Mouse (Mus musculus) CH12.LX (cell line): ENCODE data around the gene Cenpu. TPM values are rescaled to one million over a fixed set of nuclear protein-coding genes. Genes with fewer than 3 reads are reported as not detected.

ENCODE experiments used
- DNase-seq: peaks from one replicate; pipeline ENCODE4 v3.0.0-alpha.2; 2013; ENCODE audit errors: extremely low read depth
- H3K27ac ChIP-seq: 2 replicates; pipeline ENCODE4 v1.5.1; 2012; ENCODE audit warnings: low read depth, mild to moderate bottlenecking, control low read depth, moderate library complexity; ENCODE audit not compliant: insufficient read depth
- H3K27me3 ChIP-seq: replicated peaks from 2 replicates; pipeline ENCODE3; 2012; ENCODE audit warnings: inconsistent platforms
- H3K36me3 ChIP-seq, 2 experiments: replicated peaks in 1 of 2; 2 replicates each; pipeline versions ENCODE3 to v1.6.1; 2012; ENCODE audit warnings: inconsistent platforms in 1 of 2, low read length in 1 of 2, mild to moderate bottlenecking in 1 of 2, mixed read lengths in 1 of 2, moderate library complexity in 1 of 2; ENCODE audit not compliant: control insufficient read depth in 1 of 2, insufficient read depth in 1 of 2
- H3K4me1 ChIP-seq, 2 experiments: 2 replicates each; pipeline ENCODE4 v1.6.1; 2012; ENCODE audit warnings: inconsistent platforms in 1 of 2, moderate library complexity in 1 of 2; ENCODE audit not compliant: insufficient read depth in 2 of 2, control insufficient read depth in 1 of 2
- H3K4me2 ChIP-seq: 2 replicates; pipeline ENCODE4 v1.6.1; 2012; ENCODE audit warnings: low read depth, mild to moderate bottlenecking, control low read depth; ENCODE audit not compliant: poor library complexity, insufficient read depth, severe bottlenecking
- H3K4me3 ChIP-seq, 3 experiments: fragments of 150-350 bp in 1 of 3; sonication (generic) in 1 of 3; replicated peaks in 1 of 3; 2 replicates each; pipeline versions ENCODE3 to v1.5.1; 2011 to 2012; ENCODE audit warnings: low read depth in 2 of 3, low read length in 2 of 3, mild to moderate bottlenecking in 2 of 3, moderate library complexity in 2 of 3, control low read depth in 1 of 3, improper control_type of control experiment in 1 of 3, inconsistent platforms in 1 of 3, mixed read lengths in 1 of 3; ENCODE audit not compliant: poor library complexity in 1 of 3
- H3K79me2 ChIP-seq: replicated peaks from 2 replicates; pipeline ENCODE4 v1.6.1; 2012; ENCODE audit warnings: mild to moderate bottlenecking, moderate library complexity; ENCODE audit not compliant: control insufficient read depth, poor library complexity, insufficient read depth, severe bottlenecking; ENCODE audit errors: extremely low read depth
- H3K9ac ChIP-seq: 2 replicates; pipeline ENCODE4 v1.6.1; 2012; ENCODE audit warnings: low read depth, mild to moderate bottlenecking, control low read depth, moderate library complexity; ENCODE audit not compliant: insufficient read depth
- H3K9me3 ChIP-seq: replicated peaks from 2 replicates; pipeline ENCODE3; 2012; ENCODE audit warnings: low read length, inconsistent platforms, mixed read lengths
- BHLHE40 ChIP-seq: IDR thresholded peaks from 2 replicates; pipeline ENCODE4 v1.6.1; 2011; ENCODE audit warnings: mild to moderate bottlenecking, low read depth, low read length, improper control_type of control experiment
- CHD1 ChIP-seq: IDR thresholded peaks from 2 replicates; pipeline ENCODE4 v1.6.1; 2012; ENCODE audit warnings: low read depth, low read length, improper control_type of control experiment, inconsistent platforms
- CTCF ChIP-seq, 2 experiments: IDR thresholded peaks in 1 of 2; conservative IDR thresholded peaks in 1 of 2; 2 replicates each; pipeline ENCODE4 v1.5.1; 2011 to 2012; ENCODE audit warnings: low read depth in 2 of 2, low read length in 2 of 2, improper control_type of control experiment in 1 of 2, inconsistent platforms in 1 of 2, mild to moderate bottlenecking in 1 of 2, moderate library complexity in 1 of 2
- ELF1 ChIP-seq: IDR thresholded peaks from 2 replicates; pipeline ENCODE4 v1.6.1; 2014; ENCODE audit warnings: low read depth, mild to moderate bottlenecking, inconsistent platforms, low read length, improper control_type of control experiment
- EP300 ChIP-seq: IDR thresholded peaks from 2 replicates; pipeline ENCODE4 v1.6.1; 2011; ENCODE audit warnings: low read length, improper control_type of control experiment
- HCFC1 ChIP-seq: IDR thresholded peaks from 2 replicates; pipeline ENCODE4 v1.6.1; 2012; ENCODE audit warnings: low read depth, mild to moderate bottlenecking, inconsistent platforms, low read length, improper control_type of control experiment
- KAT2A ChIP-seq: IDR thresholded peaks from 2 replicates; pipeline ENCODE4 v1.6.1; 2012; ENCODE audit warnings: low read length, improper control_type of control experiment, inconsistent platforms; ENCODE audit not compliant: insufficient replicate concordance
- MAX ChIP-seq: IDR thresholded peaks from 2 replicates; pipeline ENCODE4 v1.6.1; 2011; ENCODE audit warnings: low read length, improper control_type of control experiment
- MAZ ChIP-seq: IDR thresholded peaks from 2 replicates; pipeline ENCODE4 v1.6.1; 2012; ENCODE audit warnings: low read depth, mild to moderate bottlenecking, inconsistent platforms, low read length, improper control_type of control experiment, moderate library complexity
- MEF2A ChIP-seq: IDR thresholded peaks from 2 replicates; pipeline ENCODE4 v1.6.1; 2014; ENCODE audit warnings: low read depth, mild to moderate bottlenecking, inconsistent platforms, low read length, improper control_type of control experiment, borderline replicate concordance
- MYC ChIP-seq: IDR thresholded peaks from 2 replicates; pipeline ENCODE4 v1.6.1; 2011; ENCODE audit warnings: low read depth, mild to moderate bottlenecking, improper control_type of control experiment, low read length
- NELFE ChIP-seq: IDR thresholded peaks from 2 replicates; pipeline ENCODE4 v1.6.1; 2011; ENCODE audit warnings: low read depth, low read length, improper control_type of control experiment
- POLR2A ChIP-seq: IDR thresholded peaks from 2 replicates; pipeline ENCODE4 v1.6.1; 2011; ENCODE audit warnings: low read depth, mild to moderate bottlenecking, improper control_type of control experiment, low read length
- SIN3A ChIP-seq: IDR thresholded peaks from 2 replicates; pipeline ENCODE4 v1.6.1; 2012; ENCODE audit warnings: low read length, improper control_type of control experiment, inconsistent platforms
- SMC3 ChIP-seq: IDR thresholded peaks from 2 replicates; pipeline ENCODE4 v1.6.1; 2011; ENCODE audit warnings: low read depth, low read length, improper control_type of control experiment
- TCF12 ChIP-seq: IDR thresholded peaks from 2 replicates; pipeline ENCODE4 v1.6.1; 2014; ENCODE audit warnings: low read depth, mild to moderate bottlenecking, inconsistent platforms, low read length, improper control_type of control experiment
- USF2 ChIP-seq: conservative IDR thresholded peaks from 2 replicates; pipeline ENCODE4 v1.6.1; 2011; ENCODE audit warnings: low read depth, low read length, improper control_type of control experiment
- ZMIZ1 ChIP-seq: IDR thresholded peaks from 2 replicates; pipeline ENCODE4 v1.6.1; 2012; ENCODE audit warnings: low read depth, mild to moderate bottlenecking, inconsistent platforms, low read length, improper control_type of control experiment
- ZNF384 ChIP-seq: IDR thresholded peaks from 2 replicates; pipeline ENCODE4 v1.6.1; 2012; ENCODE audit warnings: low read depth, low read length, improper control_type of control experiment, inconsistent platforms
- dilution Hi-C: fragments of 300-500 bp; cut with MboI; formaldehyde crosslinking; loops from 2 replicates; pipeline ENCODE4 v1.14.3; 2020; ENCODE audit warnings: low sequenced_read_pairs; ENCODE audit not compliant: extremely low pct_unique_long_range_greater_than_20kb, extremely low pct_ligation_motif_present
- in situ Hi-C: fragments of 300-500 bp; cut with MboI; formaldehyde crosslinking; loops from 3 replicates; pipeline ENCODE4 v1.14.3; 2019; ENCODE audit warnings: low sequenced_read_pairs, low pct_ligation_motif_present, low pct_unique_long_range_greater_than_20kb, mixed read lengths
- polyA plus RNA-seq: library from polyadenylated mRNA; unstranded; fragments of >175 nt; gene quantifications from 2 replicates; pipeline ENCODE4 v1.2.1, GENCODE M21; 2012; ENCODE audit warnings: low read depth; ENCODE audit not compliant: insufficient read length
- total RNA-seq, 2 experiments: library from RNA; depleted of rRNA; stranded (reverse); fragments of 300-350 nt in 1 of 2; fragments of >200 nt in 1 of 2; gene quantifications; 2 replicates each; pipeline ENCODE4 v1.2.3; 2012 to 2014

Gene Cenpu
- total and polyA plus RNA-seq, 3 experiments = 7.8 to 27.7 (median 26.8) TPM

- peaks cover 0 to 16% of the 10 kb centered on the region in 2 experiments for H3K36me3 ChIP-seq
Measured at GRCm38 (mm10) chr8:46625166-46625565, 73.3 kb downstream of the Cenpu start.

GRCm38 (mm10) chr8:46626642-46627041 is 74.8 kb downstream of the Cenpu start:
- dilution Hi-C loops = no loop called here
- Histone ChIP-seq H3K36me3 (peaks cover 5 to 25% of the 10 kb centered on the region in 2 experiments), H3K9me3 (no peaks in the 10 kb centered on the region), H3K27me3 (no peaks in the 10 kb centered on the region), H3K9ac (peak overlapping the region; percentile 49), H3K79me2 (peaks cover 39% of the 10 kb centered on the region), H3K27ac (peak overlapping the region; percentile 65), H3K4me1 (peaks cover 20 to 55% of the 10 kb centered on the region in 2 experiments), H3K4me3 (no peak overlapping the region), H3K4me2 (peak overlapping the region; percentile 96)
- DNase-seq = no peak
- in situ Hi-C loops = no loop called here
- TF ChIP-seq MEF2A (0 out of 2 replicates have a peak, but pooled peaks have one; percentile 31), TCF12 (no peak), SMC3 (no peak)

More at GRCm38 (mm10) chr8:46625166-46625565, 73.3 kb downstream of the Cenpu start:
- TF ChIP-seq USF2 = no peak
- TF ChIP-seq ELF1 = 0 out of 2 replicates have a peak, but pooled peaks have one; percentile 25
- TF ChIP-seq, all 38 proteins: peak for 1
- dilution Hi-C loops (no loop called here), in situ Hi-C loops (no loop called here)
- H3K4me3 ChIP-seq = no peak overlapping the region
- H3K27ac ChIP-seq = no peak overlapping the region
- DNase-seq = no peak
- H3K9me3 ChIP-seq = peaks cover 3% of the 10 kb centered on the region
- H3K4me1 ChIP-seq = peaks cover 20 to 55% of the 10 kb centered on the region in 2 experiments
- H3K27me3 ChIP-seq = no peaks in the 10 kb centered on the region
- H3K79me2 ChIP-seq = peaks cover 42% of the 10 kb centered on the region
- H3K4me2 ChIP-seq = peak overlapping the region; percentile 35; the same call in 1 of the 2 replicates
- no peak overlapping the region for H3K9ac ChIP-seq

DNA sequence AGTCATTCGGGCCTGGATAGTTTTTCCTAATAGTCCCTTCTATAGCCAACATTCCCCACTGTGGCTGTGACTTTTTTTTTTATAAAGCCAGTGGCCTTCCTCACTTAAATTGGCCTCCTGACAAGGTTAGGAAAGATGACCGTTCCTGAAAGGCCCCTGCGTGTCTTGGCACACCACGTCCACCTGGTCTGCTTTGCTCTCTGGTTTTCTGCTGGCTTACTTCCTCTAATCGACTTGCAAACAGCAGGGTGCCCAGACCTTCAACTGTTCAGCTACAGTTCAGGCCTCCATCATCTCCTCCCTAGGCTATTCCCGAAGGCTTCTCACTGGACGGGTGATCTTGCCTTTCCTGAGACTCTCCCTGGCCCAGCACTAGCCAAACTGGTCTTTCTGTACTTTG is 76.1 kb downstream of the Cenpu start:
- Histone ChIP-seq H3K36me3 (peaks cover 11 to 27% of the 10 kb centered on the region in 2 experiments), H3K9me3 (no peaks in the 10 kb centered on the region), H3K27ac (peak overlapping the region; percentile 86), H3K79me2 (peaks cover 35% of the 10 kb centered on the region), H3K4me2 (peak overlapping the region; percentile 96), H3K9ac (peak overlapping the region; percentile 49), H3K27me3 (no peaks in the 10 kb centered on the region), H3K4me3 (no peak overlapping the region), H3K4me1 (peaks cover 20 to 55% of the 10 kb centered on the region in 2 experiments)
- in situ Hi-C loops = no loop called here
- TF ChIP-seq SIN3A = no peak
- TF ChIP-seq ZNF384 = peak; percentile 60
- no peak for TF ChIP-seq CTCF (conservative IDR thresholded peaks at IDR 0.05 in 1 of 2, IDR thresholded peaks at IDR 0.05 in 1 of 2; ENCODE audit: low read depth in 2 of 2, low read length in 2 of 2)
- TF ChIP-seq MAZ = no peak
- peak; percentile 27; the same call in 1 of the 2 replicates for TF ChIP-seq POLR2A
- 0 out of 2 replicates have a peak, but pooled peaks have one; percentile 10 for TF ChIP-seq NELFE
- TF ChIP-seq TCF12 = peak; percentile 56; the same call in 1 of the 2 replicates
- no peak for TF ChIP-seq KAT2A
- TF ChIP-seq ELF1 = peak; percentile 30; the same call in 1 of the 2 replicates
- TF ChIP-seq HCFC1 = no peak; the same call in 1 of the 2 replicates
- no peak for TF ChIP-seq MYC
- no peak for TF ChIP-seq ZMIZ1
- TF ChIP-seq MAX = no peak
- peak; percentile 3; the same call in 1 of the 2 replicates for TF ChIP-seq MEF2A
- peak; percentile 43 for TF ChIP-seq EP300
- TF ChIP-seq BHLHE40 = peak; percentile 59
- TF ChIP-seq SMC3 = no peak
- TF ChIP-seq CHD1 = no peak
- peak; percentile 62 for DNase-seq
- dilution Hi-C loops = no loop called here
